Mouse (Mus musculus) Patski (cell line): ENCODE data around the gene Rcan1. TPM values are rescaled to one million over a fixed set of nuclear protein-coding genes. Genes with fewer than 3 reads are reported as not detected.

Experiments used
- ATAC-seq: fragments of 100-300 bp; one replicate; pipeline ENCODE4 v1.8.0; 2021
- CTCF ChIA-PET: fragments of 350-600 bp; sonication (Branson Sonifier 250); formaldehyde crosslinking; loops from one replicate; lab custom pipeline; 2022; ENCODE audit warnings: inconsistent platforms; lab: Charles Lee
- POLR2A ChIA-PET: fragments of 350-600 bp; sonication (Branson Sonifier 250); formaldehyde crosslinking; loops from one replicate; lab custom pipeline; 2022; ENCODE audit warnings: antibody characterized with exemption, inconsistent platforms; lab: Charles Lee
- DNase-seq: peaks from one replicate; pipeline ENCODE4 v3.0.0-alpha.2; 2011; ENCODE audit warnings: low read depth, low spot score
- H3K27me3 ChIP-seq: fragments of 371-371 bp; one replicate; pipeline ENCODE4 v1.5.1; 2021
- CTCF ChIP-seq: fragments of 100-300 bp; IDR thresholded peaks from one replicate; pipeline ENCODE4 v1.5.1; 2021
- in situ Hi-C: fragments of 300-500 bp; cut with MboI; formaldehyde crosslinking; loops from 3 replicates; pipeline ENCODE4 v1.11.1; 2018; ENCODE audit warnings: low pct_unique_long_range_greater_than_20kb, mixed read lengths
- polyA plus RNA-seq: library from polyadenylated mRNA; unstranded; gene quantifications from one replicate; pipeline ENCODE4 v1.2.3, GENCODE M21; 2021

The Rcan1 gene
- polyA plus RNA-seq, 1 experiment from 2014 or later, result 119 TPM

DNA sequence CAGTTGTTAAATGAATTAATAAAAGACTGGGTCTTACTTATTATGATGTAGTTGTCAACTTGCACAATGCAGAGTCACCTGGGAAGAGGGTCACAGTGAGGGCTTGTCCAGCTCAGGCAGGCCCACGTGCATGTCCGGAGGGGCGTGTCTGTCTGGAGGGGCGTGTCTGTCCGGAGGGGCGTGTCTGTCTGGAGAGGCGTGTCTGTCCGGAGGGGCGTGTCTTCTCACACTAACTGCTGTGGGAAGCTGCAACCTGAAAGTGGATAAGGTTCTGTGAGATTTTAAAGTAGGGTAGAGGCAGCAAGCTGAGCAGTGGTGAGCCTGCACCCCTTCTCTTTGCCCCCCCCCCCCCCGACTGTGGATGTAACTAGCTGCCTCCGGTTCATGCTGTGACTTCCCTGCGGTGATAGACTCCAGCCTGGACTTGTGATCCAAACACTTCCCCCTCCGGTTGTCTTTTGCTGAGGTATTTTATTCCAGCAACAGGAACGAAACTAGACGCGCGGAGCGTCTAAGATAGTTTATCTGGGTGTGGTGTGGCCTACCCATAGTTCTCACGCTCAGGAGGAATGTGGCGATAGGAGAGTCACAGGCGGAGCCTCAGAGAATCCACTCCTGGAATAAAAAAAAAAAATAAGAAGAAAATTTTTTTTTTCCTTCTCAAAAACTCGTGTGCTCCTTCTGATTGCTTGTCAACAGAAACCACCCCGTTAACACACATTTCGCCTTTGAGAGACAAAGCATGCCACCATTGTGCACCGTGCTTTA is 4.6 kb upstream of the Rcan1 start:
- CTCF ChIA-PET, result no interaction called here
- POLR2A ChIA-PET, result no interaction called here
- TF ChIP-seq CTCF, result no peak
- DNase-seq (no peak), ATAC-seq (no peak)
- H3K27me3 ChIP-seq, result peaks cover 15% of the 10 kb centered on the region
- in situ Hi-C loops, result no loop called here

- no peak for TF ChIP-seq CTCF
- DNase-seq (no peak), ATAC-seq (no peak)
- peaks cover 1% of the 10 kb centered on the region for H3K27me3 ChIP-seq
- in situ Hi-C loops, result loop anchor here (25.0 kb wide), 2 partner anchors 536 to 736 kb away; partner anchors contain the start of genes Cryzl1 and Itsn1
- CTCF ChIA-PET, result no interaction called here
- POLR2A ChIA-PET, result no interaction called here
These were observed 2.2 kb upstream of the Rcan1 start for GRCm38 (mm10) chr16:92472898-92473297.

DNA sequence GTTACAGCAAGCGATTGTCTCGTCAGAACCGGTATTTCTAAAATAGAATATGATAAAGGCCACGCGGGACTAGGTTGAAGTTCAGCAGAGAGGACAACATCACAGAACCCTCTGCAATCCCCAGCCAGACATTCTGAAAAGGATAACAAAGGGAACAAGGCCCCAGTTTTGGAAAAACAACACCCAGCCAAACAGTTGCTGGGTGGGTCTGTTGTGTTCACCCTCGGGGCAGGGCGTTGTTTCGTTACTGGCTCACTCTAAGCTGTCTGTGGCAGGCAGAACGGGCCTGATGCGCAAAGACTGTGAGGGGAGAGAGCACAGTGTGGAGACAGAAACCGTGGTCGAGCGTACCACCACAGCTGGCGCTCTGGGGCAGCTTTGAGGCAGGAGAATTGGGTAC is 2.2 kb downstream of the Rcan1 start:
- H3K27me3 ChIP-seq, result no peaks in the 10 kb centered on the region
- POLR2A ChIA-PET, result no interaction called here
- DNase-seq (no peak), ATAC-seq (no peak)
- in situ Hi-C loops, result loop anchor here (25.0 kb wide), 2 partner anchors 531 to 731 kb away; partner anchors contain the start of genes Cryzl1 and Itsn1
- CTCF ChIA-PET, result interaction anchor here (1.2 kb wide), 1 partner anchor 10 kb away, joined by 4 read pairs; no protein-coding TSS in a partner anchor
- no peak for TF ChIP-seq CTCF

- in situ Hi-C loops, result loop anchor here (25.0 kb wide), 2 partner anchors 530 to 730 kb away; partner anchors contain the start of genes Cryzl1 and Itsn1
- POLR2A ChIA-PET, result no interaction called here
- DNase-seq (no peak), ATAC-seq (no peak)
- no peaks in the 10 kb centered on the region for H3K27me3 ChIP-seq
- no peak for TF ChIP-seq CTCF
- CTCF ChIA-PET, result no interaction called here
These were observed 3.6 kb downstream of the Rcan1 start for GRCm38 (mm10) chr16:92467041-92467440.

DNA sequence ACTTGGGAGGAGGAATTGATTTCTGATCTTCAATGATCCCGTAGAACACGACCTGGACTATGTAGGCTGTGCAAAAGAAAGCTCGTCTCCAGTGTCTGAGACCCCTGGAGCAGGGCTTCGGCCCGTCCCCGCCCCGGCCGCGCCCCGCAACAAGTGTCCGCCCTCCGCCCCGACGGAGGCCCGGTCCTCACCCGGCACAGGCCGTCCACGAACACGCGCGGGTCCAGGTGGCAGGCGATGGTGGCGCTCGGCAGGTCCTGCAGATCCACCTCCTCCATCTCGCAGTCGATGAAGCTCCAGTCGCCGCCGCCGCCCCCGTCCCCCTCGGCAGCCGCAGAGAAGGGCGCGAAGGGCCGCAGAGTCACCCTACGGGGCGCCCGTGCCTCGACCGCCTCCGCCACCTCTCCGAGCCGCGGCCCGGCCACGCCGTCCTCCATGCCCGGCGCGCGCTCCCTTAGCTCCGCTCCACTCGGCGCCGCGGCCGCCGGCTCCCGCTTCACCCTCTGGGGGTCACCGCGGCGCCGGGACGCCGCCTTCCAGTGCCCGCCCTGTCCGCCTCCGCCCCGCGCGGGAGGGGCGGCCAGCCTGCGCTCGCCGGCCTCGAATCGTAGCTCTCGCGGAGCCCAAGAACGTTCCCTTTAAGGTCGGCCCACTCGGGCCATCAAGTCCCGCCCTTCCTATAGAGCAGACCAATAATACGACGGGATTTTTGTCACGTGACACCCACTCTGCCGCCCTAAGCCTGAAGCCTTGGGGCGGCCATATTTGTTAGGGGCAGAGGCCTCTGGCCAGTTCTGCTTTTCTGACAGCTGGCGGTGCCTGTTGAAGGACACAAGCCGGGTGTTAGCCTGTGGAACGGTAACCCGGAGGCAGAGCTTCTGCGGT is 4.8 kb downstream of the Rcan1 start:
- POLR2A ChIA-PET, result interaction anchor here (0.5 kb wide), 1 partner anchor 706 kb away, joined by 3 read pairs; no protein-coding TSS in a partner anchor
- TF ChIP-seq CTCF, result no peak
- CTCF ChIA-PET, result interaction anchor here (1.0 to 1.1 kb wide), 3 partner anchors 9 to 66 kb away, joined by 3 to 4 read pairs (median 3); no protein-coding TSS in a partner anchor
- no peaks in the 10 kb centered on the region for H3K27me3 ChIP-seq
- ATAC-seq (peak; percentile 95), DNase-seq (peak; percentile 95)
- in situ Hi-C loops, result loop anchor here (25.0 kb wide), 2 partner anchors 529 to 729 kb away; partner anchors contain the start of genes Cryzl1 and Itsn1

DNA sequence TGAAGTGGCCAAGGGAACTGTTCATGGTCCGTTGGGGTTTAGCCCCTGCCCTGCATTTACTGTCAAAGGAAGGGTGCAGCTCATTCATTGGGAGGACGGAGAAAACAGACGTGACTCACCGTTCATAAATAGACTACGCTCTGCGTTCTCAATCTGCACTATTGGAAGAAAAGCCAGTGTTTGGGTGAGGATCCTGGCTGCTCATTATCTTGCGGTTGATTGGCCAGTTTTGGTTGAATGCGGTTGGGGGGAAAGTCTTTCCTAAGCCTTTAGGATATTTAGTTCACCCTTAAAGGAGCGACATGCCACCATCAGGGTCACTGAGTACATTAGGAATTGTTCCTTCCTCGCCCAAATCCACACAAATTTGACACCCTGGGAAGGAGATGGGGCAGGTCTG is 5.4 kb downstream of the Rcan1 start:
- H3K27me3 ChIP-seq, result no peaks in the 10 kb centered on the region
- in situ Hi-C loops, result loop anchor here (25.0 kb wide), 2 partner anchors 528 to 728 kb away; partner anchors contain the start of genes Cryzl1 and Itsn1
- DNase-seq (no peak), ATAC-seq (peak; percentile 6)
- TF ChIP-seq CTCF, result no peak
- ChIA-PET POLR2A (interaction anchor here (0.7 kb wide), 1 partner anchor 15 kb away, joined by 3 read pairs; no protein-coding TSS in a partner anchor), CTCF (interaction anchor here (1.1 kb wide), 1 partner anchor 65 kb away, joined by 3 read pairs; no protein-coding TSS in a partner anchor)

DNA sequence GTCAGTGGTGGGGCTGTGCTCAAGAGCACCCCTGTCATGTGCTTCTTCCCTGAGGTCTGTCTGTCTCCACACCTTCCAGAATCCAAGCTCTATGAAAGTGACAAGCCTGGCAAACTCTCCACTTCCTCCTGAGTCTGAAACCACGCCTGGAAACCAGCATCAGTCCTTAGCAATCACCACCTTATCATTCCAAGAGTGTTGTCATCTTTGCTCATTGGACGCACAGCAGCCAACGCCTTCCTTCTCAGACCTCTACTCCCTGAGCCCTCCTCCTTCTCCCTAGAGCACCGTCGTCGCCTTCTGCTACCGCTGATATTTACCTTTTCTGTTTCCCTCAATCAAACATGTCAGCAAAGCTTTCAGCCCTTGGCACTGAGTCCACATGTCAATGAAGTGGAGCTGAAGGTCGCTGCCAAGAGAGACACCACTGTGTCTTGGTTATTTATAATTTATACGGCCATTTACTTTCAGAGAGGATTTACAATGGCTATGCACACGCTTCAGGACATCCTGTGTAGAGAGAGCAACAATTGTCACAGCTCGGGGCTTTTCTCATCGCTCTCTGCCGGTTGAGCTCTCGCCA is 6.2 kb downstream of the Rcan1 start:
- H3K27me3 ChIP-seq, result no peaks in the 10 kb centered on the region
- no peak for ATAC-seq
- in situ Hi-C loops, result loop anchor here (25.0 kb wide), 2 partner anchors 527 to 727 kb away; partner anchors contain the start of genes Cryzl1 and Itsn1
- ChIA-PET CTCF (interaction anchor here (1.1 kb wide), 2 partner anchors 11 to 64 kb away, joined by 3 read pairs; no protein-coding TSS in a partner anchor), POLR2A (interaction anchor here (0.5 to 0.7 kb wide), 2 partner anchors 16 to 841 kb away, joined by 3 read pairs; no protein-coding TSS in a partner anchor)
- no peak for DNase-seq
- TF ChIP-seq CTCF, result no peak

DNA sequence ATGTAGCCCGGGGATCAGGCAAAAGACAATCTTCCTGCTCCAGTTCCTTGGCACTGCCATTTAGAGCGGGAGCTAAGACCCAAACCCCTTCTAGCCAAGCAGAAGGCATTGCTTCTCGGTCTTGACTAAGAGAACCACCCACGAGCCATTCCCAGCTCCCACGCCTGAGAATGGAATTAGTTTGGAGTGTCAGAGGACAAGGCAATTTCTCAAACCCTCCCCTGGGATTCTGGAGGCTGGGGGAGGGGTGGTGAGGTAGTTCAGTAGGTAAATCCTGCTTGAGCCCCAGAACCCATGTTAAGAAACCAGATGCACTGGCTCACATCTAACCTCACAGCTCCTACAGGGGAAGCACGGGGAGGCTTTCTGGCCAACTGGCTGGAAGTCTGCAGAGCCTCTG is 9.3 kb downstream of the Rcan1 start:
- no peak for TF ChIP-seq CTCF
- DNase-seq (no peak), ATAC-seq (no peak)
- ChIA-PET CTCF (no interaction called here), POLR2A (no interaction called here)
- in situ Hi-C loops, result loop anchor here (25.0 kb wide), 2 partner anchors 524 to 724 kb away; partner anchors contain the start of genes Cryzl1 and Itsn1
- no peaks in the 10 kb centered on the region for H3K27me3 ChIP-seq

GRCm38 (mm10) chr16:92457594-92457993 is 13.1 kb downstream of the Rcan1 start:
- TF ChIP-seq CTCF, result no peak
- in situ Hi-C loops, result loop anchor here (5.0 to 25.0 kb wide), 3 partner anchors 75 to 720 kb away; partner anchors contain the start of genes Cryzl1 and Itsn1
- POLR2A ChIA-PET, result interaction anchor here (0.5 kb wide), 1 partner anchor 13 kb away, joined by 3 read pairs; no protein-coding TSS in a partner anchor
- ATAC-seq (no peak), DNase-seq (no peak)
- H3K27me3 ChIP-seq, result no peaks in the 10 kb centered on the region
- CTCF ChIA-PET, result interaction anchor here (0.8 to 1.9 kb wide), 11 partner anchors 8 to 117 kb away, joined by 3 to 8 read pairs (median 4); partner anchors contain the start of gene Rcan1
